Mouse (Mus musculus) spleen, postnatal 10 days (tissue): Measurements from ENCODE around the gene Nkx1-2.

Experiments
- DNase-seq, 2 experiments: peaks; one replicate each; pipeline ENCODE4 v3.0.0; 2021 to 2022; ENCODE audit warnings: low spot score in 2 of 2

Nkx1-2 gene

GRCm38 (mm10) chr7:132599071-132599975, at the start of gene Nkx1-2:
Nkx1-2 (minus strand) TSS chr7:132599637.
- DNase-seq, result no peak

GRCm38 (mm10) chr7:132646514-132646913, 47.1 kb upstream of the Nkx1-2 start:
- DNase-seq, result no peak

GRCm38 (mm10) chr7:132644605-132645279, 45.3 kb upstream of the Nkx1-2 start:
- DNase-seq, result no peak

GRCm38 (mm10) chr7:132641606-132642005, 42.2 kb upstream of the Nkx1-2 start:
- DNase-seq, result no peak

GRCm38 (mm10) chr7:132640946-132641345, 41.5 kb upstream of the Nkx1-2 start:
- no peak for DNase-seq

GRCm38 (mm10) chr7:132638446-132639087, 39.1 kb upstream of the Nkx1-2 start:
- DNase-seq, result peak in 1 of 2 experiments; percentile 45

GRCm38 (mm10) chr7:132637292-132637691, 37.9 kb upstream of the Nkx1-2 start:
- DNase-seq, result no peak

GRCm38 (mm10) chr7:132631313-132631712, 31.9 kb upstream of the Nkx1-2 start:
- DNase-seq, result no peak

- no peak for DNase-seq
Observed at GRCm38 (mm10) chr7:132627448-132627847, 28.0 kb upstream of the Nkx1-2 start.

GRCm38 (mm10) chr7:132626174-132626573, 26.7 kb upstream of the Nkx1-2 start:
- no peak for DNase-seq

GRCm38 (mm10) chr7:132624161-132624560, 24.7 kb upstream of the Nkx1-2 start:
- no peak for DNase-seq

- no peak for DNase-seq
Observed at GRCm38 (mm10) chr7:132619975-132620918, 20.8 kb upstream of the Nkx1-2 start.

- DNase-seq, result no peak
Observed at GRCm38 (mm10) chr7:132619549-132619948, 20.1 kb upstream of the Nkx1-2 start.

- DNase-seq, result no peak
Observed at GRCm38 (mm10) chr7:132617021-132617564, 17.7 kb upstream of the Nkx1-2 start.

- no peak for DNase-seq
Observed at GRCm38 (mm10) chr7:132616391-132616790, 17.0 kb upstream of the Nkx1-2 start.

- no peak for DNase-seq
Observed at GRCm38 (mm10) chr7:132615346-132615745, 15.9 kb upstream of the Nkx1-2 start.

GRCm38 (mm10) chr7:132611530-132611929, 12.1 kb upstream of the Nkx1-2 start:
- no peak for DNase-seq

GRCm38 (mm10) chr7:132610468-132611318, 11.3 kb upstream of the Nkx1-2 start, which contains the start of gene Lhpp:
Lhpp (plus strand) TSS chr7:132610638.
- peak; percentile 62 to 83 for DNase-seq

- no peak for DNase-seq
Observed at GRCm38 (mm10) chr7:132608316-132609020, 9.0 kb upstream of the Nkx1-2 start.
